Mouse (Mus musculus): Measurements from ENCODE around the gene Thsd4. TPM values are rescaled to one million over a fixed set of nuclear protein-coding genes. Genes with fewer than 3 reads are reported as not detected.

The Thsd4 gene
- not detected in 2 replicates for total RNA-seq (2015; ENCODE audit: low replicate concordance)
- not detected in 2 replicates for total RNA-seq (2017; ENCODE audit: low replicate concordance)

DNA sequence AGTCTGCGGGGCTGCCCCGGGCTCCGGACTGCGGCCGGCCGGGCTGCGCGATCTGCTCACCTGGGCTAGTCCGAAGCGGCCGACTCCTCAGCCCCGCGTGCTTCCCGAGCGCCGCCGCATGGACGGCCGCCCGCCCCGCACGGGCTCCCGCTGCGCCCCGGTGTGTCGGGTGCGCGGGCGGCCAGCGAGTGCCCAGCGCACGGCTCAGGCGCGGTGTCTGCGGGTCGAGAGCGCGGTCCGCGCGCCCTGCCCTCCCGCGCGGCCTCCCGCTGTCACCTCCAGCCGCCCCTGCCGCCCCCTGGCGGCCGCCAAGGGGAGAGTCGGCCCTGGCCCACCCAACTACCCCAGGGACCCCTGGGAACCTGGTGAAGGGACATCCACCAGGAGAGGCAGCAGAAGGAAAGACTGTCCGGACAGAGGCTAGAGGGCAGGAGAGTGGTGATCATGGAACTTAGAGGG lies at the start of gene Thsd4:
Gene Thsd4 (minus strand): TSS at position 241 of the 459 bp plus-strand sequence.
- no peak for ATAC-seq (replicated peaks; ENCODE audit: low FRiP score, poor library complexity, severe bottlenecking)

DNA sequence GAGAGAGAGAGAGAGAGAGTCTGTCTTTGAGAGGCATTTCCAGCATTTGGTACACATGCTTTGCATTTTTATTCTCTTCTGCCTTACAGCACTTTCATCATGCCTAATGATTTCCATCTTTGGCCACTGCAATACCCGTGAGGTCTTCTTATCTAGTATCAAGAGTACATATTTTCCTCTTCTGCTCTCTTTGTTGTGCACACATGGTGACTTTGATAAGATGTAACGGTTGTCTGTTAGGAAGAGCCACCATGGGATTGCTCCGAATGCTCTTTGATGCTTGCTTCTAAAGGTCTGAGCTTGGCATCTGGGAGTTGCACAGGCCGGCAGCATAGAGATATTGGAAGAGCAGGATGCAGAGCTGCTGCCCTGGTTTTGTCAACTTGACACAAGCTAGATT lies 49.2 kb upstream of the Thsd4 start:
- no peak for ATAC-seq (replicated peaks; ENCODE audit: low FRiP score, poor library complexity, severe bottlenecking)

DNA sequence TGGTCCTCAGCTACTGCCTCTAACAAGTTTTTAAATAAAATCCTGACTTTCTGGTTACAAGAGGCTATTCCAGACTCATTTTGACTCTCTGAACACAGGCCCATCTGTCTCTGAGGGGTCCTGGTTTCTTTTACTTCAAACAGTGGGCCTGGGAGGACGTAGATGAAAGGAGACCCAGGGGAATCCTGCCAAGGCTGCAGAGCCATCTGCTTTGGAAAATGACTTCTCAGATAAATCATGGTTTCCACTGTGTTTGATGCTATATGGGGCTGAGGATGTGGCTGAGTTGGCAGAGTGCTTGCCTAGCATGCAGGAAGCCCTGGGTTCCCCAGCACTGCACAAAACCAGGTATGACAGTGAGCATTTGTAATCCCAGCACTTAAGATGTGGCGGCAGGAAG lies 47.5 kb upstream of the Thsd4 start:
- no peak for ATAC-seq (replicated peaks; ENCODE audit: low FRiP score, poor library complexity, severe bottlenecking)

DNA sequence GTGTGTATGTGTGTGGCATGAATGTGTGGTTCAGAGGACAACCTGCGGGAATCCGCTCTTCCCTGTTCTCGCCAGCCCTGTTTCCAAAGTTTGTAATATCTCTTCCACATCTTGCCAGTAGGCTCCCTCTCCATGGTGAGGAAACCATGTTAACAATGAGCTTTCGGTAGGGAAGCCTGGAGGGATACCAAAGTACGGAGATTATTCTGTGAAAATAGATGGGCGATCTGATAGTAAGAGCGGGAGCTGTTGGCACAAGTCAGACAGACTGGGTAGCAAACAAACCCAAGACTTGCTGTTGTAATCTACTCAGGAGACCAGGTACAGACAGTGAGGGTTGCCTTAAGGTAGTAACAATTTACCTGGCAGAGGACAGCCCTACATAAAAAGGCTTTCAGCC lies 42.0 kb upstream of the Thsd4 start:
- no peak for ATAC-seq (replicated peaks; ENCODE audit: low FRiP score, poor library complexity, severe bottlenecking)

DNA sequence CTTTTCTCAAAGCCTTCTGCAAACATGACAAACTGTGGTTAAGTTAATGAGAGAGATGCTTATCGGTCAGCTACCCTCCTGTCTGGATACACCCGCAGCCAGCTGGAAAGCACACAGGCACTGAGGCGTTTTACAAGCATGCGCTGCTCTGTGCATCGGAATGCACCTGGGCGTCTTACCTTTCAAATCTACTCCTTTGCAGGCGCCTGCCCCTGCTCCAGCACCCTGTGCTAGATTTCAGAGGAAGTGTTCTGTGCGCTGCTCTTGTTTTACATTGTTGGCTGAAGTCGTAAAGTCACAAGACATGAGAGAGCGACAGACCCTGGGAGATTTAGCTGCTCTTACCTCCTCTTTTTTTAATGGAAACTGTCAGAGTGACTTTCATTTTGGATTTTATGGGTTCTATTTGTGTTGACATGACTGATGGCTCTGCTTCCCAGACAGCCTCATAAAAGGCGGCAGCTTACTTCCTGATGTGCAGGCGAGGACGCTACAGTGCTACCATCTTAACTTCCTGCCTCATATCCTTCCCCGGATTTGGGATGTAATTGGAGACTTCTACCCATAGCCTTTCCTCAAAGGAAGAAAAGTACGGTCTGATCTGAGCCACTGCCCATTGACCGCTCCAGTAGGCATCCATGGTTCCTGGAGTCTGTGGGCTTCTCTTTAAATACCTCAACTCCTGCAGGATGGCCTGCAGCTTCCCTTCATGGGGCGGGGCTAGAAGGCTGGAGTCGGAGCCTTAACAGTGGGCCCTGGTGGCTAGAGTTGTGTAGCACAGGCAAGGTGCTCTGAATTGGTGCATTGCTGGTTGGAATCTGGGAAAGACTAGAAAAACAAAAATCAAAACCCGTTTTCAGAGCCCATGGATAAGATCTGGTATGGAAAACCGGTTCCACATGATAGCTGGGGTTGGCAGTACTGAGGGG lies 40.9 kb upstream of the Thsd4 start:
- ATAC-seq (replicated peaks; ENCODE audit: low FRiP score, poor library complexity, severe bottlenecking), result no peak

DNA sequence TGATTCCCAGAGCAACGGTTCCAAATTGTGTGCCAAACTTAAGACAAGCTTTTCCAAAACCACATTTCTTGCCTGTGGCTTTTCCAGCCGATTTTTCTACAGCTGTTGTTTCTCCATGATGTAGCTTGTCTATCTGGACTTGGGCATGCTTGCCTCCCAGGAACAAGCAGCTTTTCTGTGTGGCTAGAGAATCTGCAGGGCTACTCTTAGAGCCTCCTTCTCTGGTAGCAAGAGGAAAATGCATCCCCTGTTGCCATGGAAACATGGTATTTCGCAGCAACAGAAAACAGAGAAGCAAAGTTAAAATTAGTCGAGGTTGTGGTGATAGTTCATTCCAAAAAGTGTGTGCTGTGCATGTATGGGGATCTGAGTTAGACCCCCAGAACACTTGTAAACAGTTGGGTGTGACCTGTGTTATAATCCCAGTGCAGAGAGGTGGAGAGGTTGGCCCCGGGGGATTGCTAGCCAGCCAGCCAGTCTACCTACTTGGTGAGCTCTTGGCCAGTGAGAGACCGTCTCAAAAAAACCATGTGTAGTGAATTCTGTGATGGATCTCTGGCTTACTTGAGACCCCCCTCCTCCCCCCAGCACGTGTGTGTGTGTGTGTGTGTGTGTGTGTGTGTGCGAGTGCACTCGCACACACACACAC lies 39.9 kb upstream of the Thsd4 start:
- no peak for ATAC-seq (replicated peaks; ENCODE audit: low FRiP score, poor library complexity, severe bottlenecking)

DNA sequence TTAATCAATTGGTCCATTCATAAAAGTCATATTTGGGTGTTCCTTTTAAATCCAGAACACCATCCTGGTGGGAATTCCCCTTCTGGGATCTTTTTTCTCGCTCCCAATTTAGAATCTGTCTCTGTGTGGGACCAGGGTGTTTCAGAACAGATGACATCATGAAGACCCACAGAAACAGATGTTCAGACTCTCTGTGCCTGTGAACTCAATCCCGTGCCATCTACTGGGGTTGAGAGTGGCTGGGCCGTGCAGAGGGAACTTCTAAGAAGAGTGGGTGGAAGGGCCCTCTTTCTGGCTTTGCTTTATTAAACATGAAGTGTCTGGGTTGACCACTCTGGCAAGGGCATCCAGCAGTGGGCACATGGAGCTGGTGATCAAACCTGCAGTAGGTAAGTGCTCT lies 36.7 kb upstream of the Thsd4 start:
- ATAC-seq (replicated peaks; ENCODE audit: low FRiP score, poor library complexity, severe bottlenecking), result no peak

DNA sequence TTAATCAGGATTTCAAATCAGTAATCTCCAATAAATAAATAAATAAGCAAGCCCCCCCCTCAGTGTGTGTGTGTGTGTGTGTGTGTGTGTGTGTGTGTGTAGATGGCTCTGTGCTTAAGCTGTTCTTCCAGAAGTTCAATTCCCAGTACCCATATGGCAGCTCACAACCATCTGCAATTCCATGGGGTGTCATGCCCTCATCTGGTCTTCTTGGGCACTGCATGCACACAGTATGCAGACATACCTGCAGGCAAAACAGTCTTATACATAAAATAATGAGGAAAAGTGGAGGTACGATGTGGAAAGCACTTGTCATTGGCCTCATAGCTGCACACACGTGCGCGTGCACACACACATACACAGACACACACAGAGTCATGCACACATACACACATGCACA lies 29.4 kb upstream of the Thsd4 start:
- no peak for ATAC-seq (replicated peaks; ENCODE audit: low FRiP score, poor library complexity, severe bottlenecking)

DNA sequence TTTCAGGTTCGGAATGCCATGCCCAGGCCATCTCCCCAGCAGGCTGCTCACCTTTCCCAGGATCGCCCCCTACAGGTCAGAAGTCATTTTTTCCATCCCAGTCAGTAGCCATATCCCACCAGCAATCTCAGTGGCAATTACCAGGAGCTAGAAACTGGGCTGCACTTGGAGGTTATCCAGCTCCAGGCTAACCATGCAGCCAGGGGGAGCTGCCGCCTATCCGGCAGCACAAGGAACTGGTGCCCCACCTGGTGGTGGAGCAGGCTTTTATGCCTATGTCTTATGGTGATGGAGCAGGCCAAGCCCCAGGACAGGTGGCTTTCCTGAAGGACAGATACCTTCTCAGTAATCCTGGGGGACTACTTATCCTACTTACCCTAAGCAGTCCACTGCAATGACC lies 26.3 kb upstream of the Thsd4 start:
- no peak for ATAC-seq (replicated peaks; ENCODE audit: low FRiP score, poor library complexity, severe bottlenecking)

DNA sequence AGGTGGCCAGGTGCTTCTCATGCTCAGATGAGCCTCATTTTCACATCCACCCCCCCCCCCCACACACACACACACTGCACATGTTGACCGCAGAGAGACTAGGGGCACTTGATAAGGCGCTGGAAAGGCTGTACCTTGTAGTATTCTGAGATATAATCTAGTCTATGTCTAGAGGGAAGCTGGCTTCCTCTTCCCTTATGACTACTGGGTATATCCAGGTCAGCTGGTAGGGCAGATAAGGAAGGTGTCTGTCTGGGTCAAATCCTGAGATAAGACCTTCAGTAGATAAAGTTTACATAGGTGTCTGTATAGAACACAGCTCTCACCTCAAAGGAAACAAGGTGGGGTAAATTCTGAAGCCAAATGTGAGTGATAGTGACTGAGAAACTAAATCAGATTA lies 24.3 kb upstream of the Thsd4 start:
- no peak for ATAC-seq (replicated peaks; ENCODE audit: low FRiP score, poor library complexity, severe bottlenecking)

DNA sequence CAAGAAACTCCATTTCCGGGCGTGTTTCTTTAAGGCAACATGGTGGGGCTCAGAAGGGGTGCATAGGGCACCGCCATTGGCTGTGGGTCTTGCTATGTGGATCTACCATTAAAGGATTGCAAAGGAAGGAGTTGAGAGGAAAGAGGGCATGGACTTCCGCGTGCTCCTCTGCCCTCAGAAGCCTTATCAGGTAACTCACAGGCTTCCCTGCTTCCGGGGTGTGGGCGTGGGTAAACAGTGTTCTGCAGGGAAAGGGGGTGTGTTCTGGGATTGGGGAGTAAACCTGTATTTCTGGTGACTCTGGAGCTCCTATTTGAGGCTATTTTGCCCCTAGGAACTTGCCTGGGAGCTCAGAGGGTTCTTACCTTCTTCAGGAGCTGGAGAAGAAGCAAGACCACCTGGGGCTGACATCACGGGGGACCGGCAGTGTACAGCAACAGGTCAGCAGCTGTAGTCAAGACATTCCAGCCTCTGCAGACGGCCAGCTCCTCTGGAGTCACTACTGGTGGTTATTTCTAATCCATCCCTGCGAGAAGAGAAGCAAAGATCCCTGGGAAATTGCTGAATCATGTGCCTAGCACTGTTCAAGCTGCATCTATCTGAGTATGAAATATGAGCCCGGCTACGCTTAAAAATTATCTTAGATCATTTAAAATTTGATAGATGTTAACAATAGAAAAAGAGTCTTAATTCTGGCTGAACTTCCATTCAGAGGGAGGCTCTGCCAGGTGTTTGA lies 23.7 kb upstream of the Thsd4 start:
- ATAC-seq (replicated peaks; ENCODE audit: low FRiP score, poor library complexity, severe bottlenecking), result no peak

DNA sequence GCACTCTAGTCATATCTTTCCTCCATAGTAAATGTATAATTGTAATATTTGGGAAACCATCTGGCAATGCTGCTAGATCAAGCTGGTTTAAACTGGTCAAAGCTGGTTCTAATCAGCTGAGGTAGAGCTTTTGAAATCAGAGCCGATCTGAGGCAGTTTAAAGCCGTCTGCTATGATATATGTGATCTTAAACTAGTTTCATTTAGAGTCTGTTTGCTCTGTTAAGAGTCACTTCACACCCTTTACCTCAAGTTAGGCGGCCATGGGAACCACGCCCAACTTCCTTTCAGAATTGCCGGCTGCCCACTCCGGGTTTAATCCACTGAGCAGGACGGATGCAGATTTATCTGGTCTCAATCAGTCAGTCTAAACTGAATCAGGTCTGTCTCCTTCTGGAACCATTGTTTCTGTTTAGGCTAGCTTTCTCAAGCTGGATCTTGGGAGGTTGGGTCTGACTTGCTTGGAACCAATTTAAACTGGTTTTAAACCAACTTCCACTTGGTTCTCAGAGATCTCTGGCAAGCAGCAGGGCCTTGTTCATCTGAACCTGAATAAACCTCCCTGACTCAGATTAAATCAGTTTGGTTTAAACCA lies 21.7 kb upstream of the Thsd4 start:
- no peak for ATAC-seq (replicated peaks; ENCODE audit: low FRiP score, poor library complexity, severe bottlenecking)

DNA sequence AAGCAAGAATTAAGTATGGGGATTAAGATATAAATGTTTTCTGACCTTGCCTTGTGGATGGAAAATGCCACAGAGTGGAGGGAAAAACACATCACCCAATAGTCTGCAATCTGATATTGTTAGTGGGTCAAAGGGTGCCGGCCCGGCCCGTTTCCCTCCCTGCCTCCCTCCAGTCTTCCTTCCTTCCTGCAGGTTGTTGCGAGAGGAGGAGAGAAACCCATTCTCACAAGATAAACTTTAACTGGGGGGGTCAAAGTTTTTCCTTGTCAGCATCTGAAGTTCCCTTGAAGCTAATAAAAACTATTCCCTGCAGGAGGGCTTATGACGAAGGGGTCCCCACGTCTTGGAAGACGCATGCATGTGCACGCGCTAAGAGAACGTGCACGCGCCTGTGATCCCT lies 8.5 kb upstream of the Thsd4 start:
- no peak for ATAC-seq (replicated peaks; ENCODE audit: low FRiP score, poor library complexity, severe bottlenecking)

DNA sequence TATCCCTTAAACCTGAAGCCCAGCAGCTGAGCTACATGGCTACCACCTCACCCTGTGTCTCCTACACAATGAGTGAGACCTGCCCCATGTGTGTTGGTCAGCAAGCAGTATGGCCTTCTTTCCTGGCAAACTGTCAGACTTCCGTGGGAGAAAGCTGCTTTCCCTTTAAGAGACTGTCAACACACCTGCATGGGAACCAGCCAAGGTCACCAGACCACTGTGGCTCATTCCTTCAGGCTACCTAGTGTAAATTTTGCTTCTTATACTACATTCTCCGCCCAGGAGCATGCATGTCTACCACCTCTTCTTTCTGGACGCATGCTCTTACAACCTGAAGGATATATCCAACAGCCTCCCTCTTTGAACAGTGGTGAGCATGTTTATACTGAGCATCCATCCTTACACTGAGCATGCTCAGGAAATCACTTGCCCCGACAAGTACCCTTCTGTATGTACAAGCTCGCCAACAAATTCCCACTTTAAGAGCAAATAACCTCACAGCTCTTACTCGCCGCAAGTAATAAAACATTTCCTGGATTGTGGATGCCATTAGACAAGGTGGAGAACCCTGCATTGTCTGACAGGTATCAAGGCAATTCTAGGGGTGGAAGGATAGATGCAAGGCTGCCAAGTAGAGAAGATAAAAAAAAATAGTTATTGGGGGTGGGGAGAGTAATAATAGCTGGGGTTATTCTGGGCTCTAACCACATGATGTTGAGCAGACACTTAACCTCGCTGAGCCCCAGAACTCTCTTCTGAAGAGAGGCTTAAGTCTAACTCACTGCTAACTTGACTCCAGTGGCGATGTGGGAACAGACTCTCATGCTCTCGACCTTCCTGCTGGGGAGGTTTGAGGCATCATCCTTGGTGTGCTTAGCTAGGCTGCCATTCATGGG lies 7.8 kb upstream of the Thsd4 start:
- ATAC-seq (replicated peaks; ENCODE audit: low FRiP score, poor library complexity, severe bottlenecking), result no peak

DNA sequence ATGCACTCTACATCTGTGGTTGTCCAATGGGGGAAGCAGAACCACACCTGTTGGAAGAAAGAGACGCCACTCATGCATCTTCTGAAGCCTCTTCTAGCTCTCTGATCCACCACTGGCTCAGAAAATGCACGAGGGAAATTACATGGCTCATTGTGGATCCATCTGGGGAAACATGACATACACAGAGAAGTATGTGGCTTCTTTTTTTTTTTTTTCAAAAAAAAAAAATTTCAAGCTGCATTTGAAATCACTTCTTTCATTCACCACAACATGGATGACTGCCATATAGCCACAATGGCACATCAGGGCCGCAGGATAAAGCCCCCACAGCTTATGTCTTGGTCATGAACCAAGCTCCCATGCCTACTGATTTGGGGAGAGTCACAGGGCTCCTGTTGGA lies 6.4 kb upstream of the Thsd4 start:
- ATAC-seq (replicated peaks; ENCODE audit: low FRiP score, poor library complexity, severe bottlenecking), result no peak

DNA sequence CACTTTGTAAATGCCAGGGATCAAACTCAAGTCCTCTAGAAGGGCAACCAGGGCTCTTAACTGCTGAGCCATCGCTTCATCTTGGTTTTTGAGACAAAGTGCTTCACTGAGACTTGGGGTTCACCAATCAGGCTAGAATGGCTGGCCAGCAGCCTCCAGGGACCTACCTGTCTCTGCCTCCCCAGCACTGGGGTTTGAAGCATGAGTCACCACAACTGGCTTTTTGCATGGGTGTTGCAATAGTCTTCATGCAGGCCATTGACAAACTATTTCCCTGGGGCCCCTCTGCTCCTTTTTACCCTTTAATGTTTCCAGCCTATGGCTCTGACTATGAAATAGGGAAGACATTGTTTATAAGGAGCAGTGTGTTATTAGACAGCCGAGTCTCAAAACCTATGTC lies 6.0 kb upstream of the Thsd4 start:
- ATAC-seq (replicated peaks; ENCODE audit: low FRiP score, poor library complexity, severe bottlenecking), result no peak

DNA sequence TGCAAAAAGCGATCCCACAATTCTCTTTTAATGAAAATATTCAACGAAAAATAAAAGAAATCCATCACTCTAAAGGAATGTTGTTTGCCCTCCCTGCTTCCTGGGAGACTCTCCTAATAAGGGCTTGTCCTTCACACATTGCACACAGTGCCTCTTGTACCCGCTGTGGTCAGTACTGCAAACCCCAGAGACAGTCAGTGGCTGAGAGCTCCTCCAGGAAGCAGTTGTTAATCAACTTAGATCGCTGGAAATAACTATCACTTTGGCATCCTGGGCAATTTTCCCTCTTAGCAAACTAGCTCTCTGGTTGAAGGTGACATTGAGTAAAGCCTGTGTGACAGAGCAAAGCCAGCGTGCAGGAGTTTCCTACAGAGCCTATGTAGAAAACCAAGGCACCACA lies 5.2 kb upstream of the Thsd4 start:
- ATAC-seq (replicated peaks; ENCODE audit: low FRiP score, poor library complexity, severe bottlenecking), result no peak

DNA sequence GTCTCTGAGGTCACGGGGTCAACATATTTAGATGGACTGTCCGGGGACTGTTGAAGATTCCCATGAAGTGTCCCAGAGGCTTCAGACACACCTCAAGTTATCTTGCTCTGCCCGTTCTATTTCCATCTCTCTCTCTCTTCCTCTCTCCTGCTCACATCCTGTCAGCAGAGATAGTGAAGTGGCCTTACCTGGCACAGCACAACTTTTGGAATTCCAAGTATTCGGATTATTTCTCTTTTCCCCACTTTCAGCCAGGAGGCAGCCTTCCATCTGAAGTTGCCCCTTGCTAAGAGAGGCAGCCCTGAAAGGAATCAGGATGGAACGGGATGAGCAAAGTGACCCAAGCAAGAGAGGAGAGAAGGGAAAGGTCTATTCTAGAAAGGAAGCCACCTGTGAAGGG lies 4.3 kb upstream of the Thsd4 start:
- no peak for ATAC-seq (replicated peaks; ENCODE audit: low FRiP score, poor library complexity, severe bottlenecking)

DNA sequence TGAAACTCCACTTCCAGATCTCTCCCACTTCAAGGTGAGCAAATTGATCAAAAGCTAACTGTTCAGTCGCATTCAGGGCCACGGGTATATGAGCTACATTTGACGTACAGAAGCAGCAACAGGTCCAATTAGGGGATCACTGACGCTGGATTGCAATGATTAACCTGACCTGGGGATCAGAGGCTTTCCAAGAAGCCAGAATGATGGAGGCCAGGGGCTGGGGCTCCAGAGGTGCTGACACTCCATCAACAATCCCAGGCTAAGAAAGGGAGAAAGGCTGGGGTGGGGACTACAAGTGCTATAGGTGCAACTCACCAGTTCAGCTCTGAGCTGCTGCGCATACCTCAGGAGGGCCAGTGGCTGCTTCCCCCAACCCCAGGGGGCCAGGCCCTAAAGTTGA lies 703 bp downstream of the Thsd4 start:
- no peak for ATAC-seq (replicated peaks; ENCODE audit: low FRiP score, poor library complexity, severe bottlenecking)

Measured in erythroblast, adult 5-6 weeks (primary cell).